Mouse (Mus musculus) forebrain, embryonic 12.5 days (tissue): ENCODE data around the gene Rdh1. TPM values are rescaled to one million over a fixed set of nuclear protein-coding genes. Genes with fewer than 3 reads are reported as not detected.

Experiments used
- ATAC-seq: fragments of 200-750 bp; cut with Nextera tagmentation; 2 replicates; pipeline ENCODE4 v1.8.0; 2017; ENCODE audit warnings: moderate TSS enrichment; ENCODE audit not compliant: low FRiP score
- H3K27ac ChIP-seq: fragments of 300-500 bp; sonication (generic); 2 replicates; pipeline ENCODE4 v1.5.1; 2016; ENCODE audit warnings: mild to moderate bottlenecking
- H3K27me3 ChIP-seq: fragments of 300-500 bp; sonication (generic); 2 replicates; pipeline ENCODE4 v1.6.1; 2016; ENCODE audit warnings: mild to moderate bottlenecking
- H3K36me3 ChIP-seq: fragments of 300-500 bp; sonication (generic); replicated peaks from 2 replicates; pipeline ENCODE4 v1.6.1; 2016; ENCODE audit warnings: mild to moderate bottlenecking
- H3K4me1 ChIP-seq: fragments of 300-500 bp; sonication (generic); 2 replicates; pipeline ENCODE4 v1.6.1; 2016
- H3K4me2 ChIP-seq: fragments of 300-500 bp; sonication (generic); 2 replicates; pipeline ENCODE4 v1.6.1; 2016; ENCODE audit warnings: mild to moderate bottlenecking, moderate library complexity
- H3K4me3 ChIP-seq: fragments of 300-500 bp; sonication (generic); replicated peaks from 2 replicates; pipeline ENCODE4 v1.5.1; 2016; ENCODE audit warnings: mild to moderate bottlenecking
- H3K9ac ChIP-seq: fragments of 300-500 bp; sonication (generic); 2 replicates; pipeline ENCODE4 v1.6.1; 2016; ENCODE audit warnings: mild to moderate bottlenecking
- H3K9me3 ChIP-seq: fragments of 300-500 bp; sonication (generic); 2 replicates; pipeline ENCODE4 v1.6.1; 2016
- WGBS: fragments of 180-500 bp; shearing (Covaris S2); methylation state at CpG from one replicate; pipeline ENCODE4 v1.1.7; 2016; 5-methylcytosine and 5-hydroxymethylcytosine counted together
- polyA plus RNA-seq: library from polyadenylated mRNA; unstranded; fragments of >200 nt; fragmentation: Nextera tagmentation; extraction: Ambion mirVana; gene quantifications from 2 replicates; pipeline ENCODE4 v1.2.1, GENCODE M21; 2016

Gene Rdh1
- polyA plus RNA-seq, 1 experiment from 2014 or later: not detected

DNA sequence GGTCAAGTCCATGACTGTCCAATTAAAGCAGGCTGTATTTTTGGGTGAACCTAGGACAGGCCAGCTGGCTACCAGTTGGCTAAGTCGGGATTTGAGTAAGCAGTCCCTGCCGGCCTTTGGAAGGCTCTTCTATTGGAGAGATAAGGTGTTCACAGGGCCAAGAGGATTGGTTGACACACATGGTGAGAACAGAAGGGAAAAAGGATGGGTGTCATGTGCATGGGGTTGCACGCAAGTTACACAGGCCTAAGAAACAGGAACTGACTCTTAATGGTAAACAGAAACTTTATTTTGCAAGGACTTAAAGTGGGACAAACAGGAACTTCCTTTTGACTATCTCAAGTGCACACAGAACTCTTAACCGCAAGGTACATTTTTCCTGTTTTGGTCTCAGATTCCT lies 22.6 kb upstream of the Rdh1 start:
- Histone ChIP-seq H3K9ac (no peak overlapping the region), H3K4me3 (no peak overlapping the region), H3K9me3 (no peaks in the 10 kb centered on the region), H3K36me3 (peaks cover 7% of the 10 kb centered on the region), H3K27ac (no peak overlapping the region), H3K4me1 (peaks cover 13% of the 10 kb centered on the region), H3K27me3 (peaks cover 42% of the 10 kb centered on the region), H3K4me2 (no peak overlapping the region)
- WGBS: 84% methylated on average over 4 of the region's 4 CpGs
- ATAC-seq: no peak

DNA sequence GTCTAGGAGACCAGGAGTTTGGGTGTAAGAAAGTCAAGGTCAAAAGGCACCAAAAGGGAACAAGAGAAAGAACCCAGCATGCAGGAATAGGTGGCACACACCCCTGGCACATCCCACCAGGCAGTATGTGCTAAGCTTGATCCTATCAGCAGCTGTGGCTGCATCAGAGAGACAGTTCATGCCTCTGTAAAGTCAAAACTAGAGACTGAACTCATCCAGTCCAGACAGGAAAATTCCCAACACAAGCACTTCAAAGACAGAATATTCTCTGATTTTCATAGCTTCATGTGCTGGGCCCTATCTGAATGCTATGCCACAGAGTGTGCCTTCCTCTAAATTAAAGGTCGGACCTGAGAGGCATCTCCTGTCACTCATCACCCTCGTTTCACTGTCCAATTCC lies 22.0 kb upstream of the Rdh1 start:
- no peak overlapping the region for H3K4me2 ChIP-seq
- no peak overlapping the region for H3K27ac ChIP-seq
- H3K27me3 ChIP-seq: peaks cover 38% of the 10 kb centered on the region
- peaks cover 13% of the 10 kb centered on the region for H3K36me3 ChIP-seq
- H3K4me3 ChIP-seq: no peak overlapping the region
- peaks cover 13% of the 10 kb centered on the region for H3K4me1 ChIP-seq
- 23% methylated on average over 2 of the region's 2 CpGs for WGBS
- no peaks in the 10 kb centered on the region for H3K9me3 ChIP-seq
- no peak for ATAC-seq
- H3K9ac ChIP-seq: no peak overlapping the region

DNA sequence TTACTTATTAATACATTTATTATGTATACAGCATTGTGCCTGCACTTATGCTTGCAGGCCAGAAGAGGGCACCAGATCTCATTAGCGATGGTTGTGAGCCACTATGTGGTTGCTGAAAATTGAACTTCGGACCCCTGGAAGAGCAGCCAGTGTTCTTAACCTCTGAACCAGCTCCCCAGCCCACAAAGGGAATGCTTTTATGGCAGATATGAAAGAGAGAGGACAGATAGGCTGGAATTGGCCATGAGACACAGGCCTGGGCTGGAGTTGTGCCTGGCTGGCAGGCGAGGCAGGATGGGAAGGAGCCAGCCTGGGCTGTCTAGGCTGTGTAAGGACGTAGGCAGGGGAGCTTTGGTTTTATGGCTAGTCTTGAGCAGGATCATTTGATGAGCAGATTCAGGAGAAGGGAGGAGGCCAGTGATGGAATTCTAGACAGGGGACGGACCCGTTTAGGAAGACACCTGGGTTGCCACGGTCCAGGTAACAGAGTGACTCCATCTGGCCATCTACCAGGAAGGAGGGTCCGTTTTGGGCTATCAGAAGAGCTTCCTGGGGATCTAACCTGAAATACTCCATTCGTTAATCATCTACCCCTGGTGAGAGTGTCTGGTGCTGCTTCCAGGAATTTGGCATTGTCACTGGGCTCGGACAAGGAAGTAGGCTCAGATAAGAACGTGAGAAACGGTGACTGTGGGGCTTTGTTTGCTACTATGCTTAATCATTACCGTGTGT lies 21.2 kb upstream of the Rdh1 start:
- peaks cover 31% of the 10 kb centered on the region for H3K27me3 ChIP-seq
- 0 out of 2 replicates have a peak overlapping the region, but pooled peaks have one; percentile 81 for H3K4me2 ChIP-seq
- H3K9me3 ChIP-seq: no peaks in the 10 kb centered on the region
- peaks cover 21% of the 10 kb centered on the region for H3K36me3 ChIP-seq
- no peak overlapping the region for H3K27ac ChIP-seq
- peaks cover 13% of the 10 kb centered on the region for H3K4me1 ChIP-seq
- no peak for ATAC-seq
- H3K4me3 ChIP-seq: no peak overlapping the region
- 54% methylated on average over 13 of the region's 13 CpGs for WGBS
- no peak overlapping the region for H3K9ac ChIP-seq

DNA sequence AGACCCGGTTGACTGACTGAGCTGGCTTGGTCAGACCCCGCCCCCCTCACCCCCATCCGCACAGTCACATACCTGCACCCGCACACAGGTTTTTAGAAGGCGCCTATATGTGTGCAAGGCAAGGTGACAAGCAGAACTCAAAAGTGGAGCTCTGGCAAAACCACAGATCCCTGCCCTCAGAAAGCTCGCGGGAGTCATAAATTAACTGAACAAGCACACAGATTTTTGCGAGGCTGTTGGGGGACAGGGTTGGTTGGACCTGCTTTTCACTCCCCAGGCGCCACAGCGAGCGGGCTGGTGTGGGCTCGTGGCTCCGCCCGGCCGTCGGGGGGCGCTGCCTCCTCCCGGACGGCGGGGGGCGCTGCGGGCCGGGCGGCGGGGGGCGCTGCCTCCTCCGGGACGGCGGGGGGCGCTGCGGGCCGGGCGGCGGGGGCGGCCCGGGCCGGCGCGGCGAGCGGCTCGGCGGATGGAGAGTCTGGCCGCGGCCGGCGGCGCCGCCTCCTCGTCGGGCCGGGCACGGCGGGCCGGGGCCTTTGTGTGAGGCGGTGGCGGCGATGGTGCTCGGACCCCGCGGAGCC lies 20.3 kb upstream of the Rdh1 start, which contains the start of gene Zbtb39:
Zbtb39 (plus strand) TSS at position 456 of the 578 bp plus-strand sequence.
- Histone ChIP-seq H3K4me1 (peaks cover 13% of the 10 kb centered on the region), H3K27ac (peak within 1 kb of the TSS; percentile 82), H3K4me3 (peak within 1 kb of the TSS; percentile 98), H3K27me3 (peaks cover 24% of the 10 kb centered on the region), H3K9me3 (no peaks in the 10 kb centered on the region), H3K36me3 (peaks cover 29% of the 10 kb centered on the region), H3K4me2 (peak within 1 kb of the TSS; percentile 81), H3K9ac (peak within 1 kb of the TSS; percentile 99)
- WGBS: 1% methylated on average over 35 of the region's 61 CpGs
- ATAC-seq: peak; percentile 88

- peak; percentile 75 for ATAC-seq
- H3K27ac ChIP-seq: peak overlapping the region; percentile 82
- H3K4me3 ChIP-seq: peak overlapping the region; percentile 98
- H3K4me1 ChIP-seq: peaks cover 13% of the 10 kb centered on the region
- under 1% methylated on average over 39 of the region's 55 CpGs for WGBS
- H3K27me3 ChIP-seq: peaks cover 22% of the 10 kb centered on the region
- no peaks in the 10 kb centered on the region for H3K9me3 ChIP-seq
- H3K4me2 ChIP-seq: peak overlapping the region; percentile 81
- H3K9ac ChIP-seq: peak overlapping the region; percentile 99
- H3K36me3 ChIP-seq: peaks cover 35% of the 10 kb centered on the region
These were observed 19.8 kb upstream of the Rdh1 start for GRCm38 (mm10) chr10:127739661-127740161.

DNA sequence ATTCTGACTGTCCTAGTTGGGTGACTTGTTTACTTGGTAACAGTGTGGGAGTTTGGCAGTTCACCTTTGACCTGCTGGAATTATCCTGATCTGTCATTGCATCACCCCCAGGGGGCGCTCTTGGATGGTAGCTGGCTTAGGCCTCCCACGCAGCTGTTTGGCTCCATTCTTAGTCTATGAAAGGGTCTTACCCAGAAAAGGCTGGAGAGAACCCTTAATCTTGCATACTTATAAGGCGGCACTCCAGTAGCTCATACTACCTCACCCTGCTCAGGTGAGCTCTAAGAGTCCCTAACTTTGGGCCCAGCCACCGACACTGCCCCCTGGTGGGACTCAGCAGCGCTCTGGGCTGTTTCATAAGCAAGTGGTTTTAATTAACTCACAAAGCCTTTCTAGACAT lies 14.9 kb upstream of the Rdh1 start:
- WGBS: 61% methylated on average over 5 of the region's 5 CpGs

GRCm38 (mm10) chr10:127745886-127746285 lies 13.6 kb upstream of the Rdh1 start:
- Histone ChIP-seq H3K9ac (no peak overlapping the region), H3K9me3 (no peaks in the 10 kb centered on the region), H3K4me3 (no peak overlapping the region), H3K4me2 (no peak overlapping the region), H3K4me1 (peaks cover 12% of the 10 kb centered on the region), H3K27ac (no peak overlapping the region), H3K36me3 (peaks cover 73% of the 10 kb centered on the region), H3K27me3 (no peaks in the 10 kb centered on the region)
- WGBS: 78% methylated on average over 5 of the region's 5 CpGs
- ATAC-seq: no peak

More for the DNA sequence above, 14.9 kb upstream of the Rdh1 start:
- Histone ChIP-seq H3K27ac (no peak overlapping the region), H3K9ac (no peak overlapping the region), H3K4me3 (no peak overlapping the region; the same call in 1 of the 2 replicates), H3K4me1 (peaks cover 21% of the 10 kb centered on the region), H3K4me2 (no peak overlapping the region), H3K27me3 (no peaks in the 10 kb centered on the region), H3K9me3 (no peaks in the 10 kb centered on the region), H3K36me3 (peaks cover 73% of the 10 kb centered on the region)
- ATAC-seq: no peak

GRCm38 (mm10) chr10:127747254-127747653 lies 12.3 kb upstream of the Rdh1 start:
- ATAC-seq: no peak
- WGBS: 92% methylated on average over 8 of the region's 8 CpGs

DNA sequence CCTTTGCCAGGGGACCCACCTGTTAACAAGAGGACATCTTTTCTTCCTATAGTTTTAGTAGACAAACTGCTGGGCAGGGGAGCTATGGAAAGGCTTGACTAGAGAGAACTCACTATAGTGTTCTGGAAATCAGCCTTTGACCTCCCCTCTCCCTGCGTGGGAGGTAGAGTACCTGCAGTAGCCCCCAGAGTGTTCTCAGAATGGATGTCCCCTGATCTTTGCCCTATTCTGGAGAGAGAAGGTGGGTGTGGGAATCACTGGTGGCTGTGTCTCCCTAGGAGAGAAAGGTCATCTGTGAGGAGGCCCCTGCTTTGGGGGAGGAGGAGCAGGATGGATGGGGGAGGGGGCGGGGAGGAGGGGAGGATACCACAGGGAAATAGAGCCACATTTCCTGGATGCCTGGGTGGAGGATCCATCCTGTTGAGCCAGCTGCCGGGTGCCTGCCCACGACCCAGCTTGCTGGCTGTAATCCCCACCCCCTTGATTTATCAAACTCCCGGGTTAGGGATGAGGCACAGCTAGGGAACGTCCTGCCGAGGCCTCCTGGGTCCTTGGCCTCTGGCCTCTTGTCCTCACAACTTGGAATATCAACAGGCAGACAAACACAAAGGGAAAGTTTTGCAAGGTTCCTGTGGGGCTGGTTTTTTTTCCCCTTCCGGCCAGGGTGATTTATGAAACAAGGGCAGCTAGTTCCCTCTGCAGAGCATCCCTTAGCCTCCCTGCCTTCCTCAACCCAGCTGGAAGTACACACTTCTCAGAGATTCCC lies 10.5 kb upstream of the Rdh1 start:
- 27% methylated on average over 7 of the region's 8 CpGs for WGBS
- peaks cover 45% of the 10 kb centered on the region for H3K36me3 ChIP-seq
- H3K9ac ChIP-seq: no peak overlapping the region
- no peak for ATAC-seq
- no peak overlapping the region for H3K4me2 ChIP-seq
- no peaks in the 10 kb centered on the region for H3K9me3 ChIP-seq
- H3K27ac ChIP-seq: no peak overlapping the region
- no peaks in the 10 kb centered on the region for H3K27me3 ChIP-seq
- peaks cover 10% of the 10 kb centered on the region; the same call in 1 of the 2 replicates for H3K4me1 ChIP-seq
- H3K4me3 ChIP-seq: no peak overlapping the region

More at GRCm38 (mm10) chr10:127747254-127747653, 12.3 kb upstream of the Rdh1 start:
- Histone ChIP-seq H3K36me3 (peaks cover 63% of the 10 kb centered on the region), H3K27ac (no peak overlapping the region), H3K9ac (no peak overlapping the region), H3K4me2 (no peak overlapping the region), H3K27me3 (no peaks in the 10 kb centered on the region), H3K9me3 (no peaks in the 10 kb centered on the region), H3K4me3 (no peak overlapping the region), H3K4me1 (peaks cover 10% of the 10 kb centered on the region; the same call in 1 of the 2 replicates)

GRCm38 (mm10) chr10:127750136-127750777 lies 9.3 kb upstream of the Rdh1 start:
- Histone ChIP-seq H3K4me2 (peak overlapping the region; percentile 41), H3K27ac (no peak overlapping the region), H3K27me3 (no peaks in the 10 kb centered on the region), H3K4me1 (peaks cover 10% of the 10 kb centered on the region; the same call in 1 of the 2 replicates), H3K9ac (no peak overlapping the region), H3K9me3 (no peaks in the 10 kb centered on the region), H3K4me3 (0 out of 2 replicates have a peak overlapping the region, but pooled peaks have one; percentile 17), H3K36me3 (peaks cover 33% of the 10 kb centered on the region)
- ATAC-seq: no peak
- WGBS: 45% methylated on average over 24 of the region's 24 CpGs

DNA sequence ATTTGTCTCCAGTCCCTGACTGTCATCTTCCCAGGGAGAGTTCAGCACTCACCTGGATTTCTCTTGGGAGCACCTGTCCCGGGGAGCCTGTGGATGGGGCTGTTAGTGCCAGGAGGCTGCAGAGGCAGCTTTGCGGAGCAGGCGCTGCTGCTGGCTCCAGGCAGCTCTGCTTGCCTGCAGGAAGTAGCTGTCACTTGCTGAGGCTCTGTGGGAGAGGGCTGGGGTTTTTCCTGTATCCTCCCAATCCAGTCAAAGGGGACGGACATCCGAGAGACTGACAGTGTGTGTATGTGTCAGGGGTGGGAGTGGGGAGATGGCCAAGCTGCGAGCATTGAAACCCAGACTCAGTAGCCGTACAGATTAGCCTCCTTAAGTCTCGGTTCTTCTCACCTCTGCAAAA lies 8.0 kb upstream of the Rdh1 start, which contains the start of gene Gpr182:
Gpr182 (minus strand) TSS at position 185 of the 400 bp plus-strand sequence.
- no peak within 1 kb of the TSS for H3K27ac ChIP-seq
- WGBS: 71% methylated on average over 8 of the region's 8 CpGs
- no peaks in the 10 kb centered on the region for H3K27me3 ChIP-seq
- no peak for ATAC-seq
- H3K4me1 ChIP-seq: peaks cover 10% of the 10 kb centered on the region; the same call in 1 of the 2 replicates
- no peak within 1 kb of the TSS for H3K9ac ChIP-seq
- no peak within 1 kb of the TSS for H3K4me3 ChIP-seq
- no peaks in the 10 kb centered on the region for H3K9me3 ChIP-seq
- peak within 1 kb of the TSS; percentile 41 for H3K4me2 ChIP-seq
- peaks cover 20% of the 10 kb centered on the region for H3K36me3 ChIP-seq
